Mouse (Mus musculus): ENCODE data around the gene Scml4. TPM values are rescaled to one million over a fixed set of nuclear protein-coding genes. Genes with fewer than 3 reads are reported as not detected.

Gene Scml4
- polyA plus RNA-seq, 1 experiment from 2014 or later: 0.30 TPM

DNA sequence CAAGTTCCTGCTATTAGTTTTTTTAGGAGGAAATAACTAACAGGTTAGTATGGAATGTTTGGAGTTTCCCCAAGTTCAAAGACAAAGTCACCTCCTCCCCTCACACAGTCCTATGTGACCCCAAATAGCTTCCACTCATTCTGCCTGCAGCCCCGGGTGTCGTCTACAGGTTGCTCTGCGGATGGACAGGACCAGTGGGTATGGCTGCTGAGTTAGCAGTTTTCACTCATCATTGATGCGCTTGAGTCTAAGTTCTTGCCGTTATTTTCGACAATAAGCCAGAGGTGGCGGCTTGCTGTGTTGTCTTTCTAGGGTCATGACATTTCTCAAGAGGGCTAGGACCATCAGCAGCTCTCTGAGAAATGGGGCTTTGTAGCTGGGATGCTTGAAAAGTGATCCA, 1.3 kb downstream of the Scml4 start:
- Histone ChIP-seq H3K27me3 (ENCODE audit: insufficient read depth, low read length) (no peaks in the 10 kb centered on the region), H3K36me3 (ENCODE audit: insufficient read depth) (no peaks in the 10 kb centered on the region), H3K4me3 (ENCODE audit: low read depth, low read length) (no peak overlapping the region), H3K4me2 (no peak overlapping the region), H3K27ac (ENCODE audit: low read depth) (no peak overlapping the region), H3K4me1 (ENCODE audit: insufficient read depth) (peaks cover 3% of the 10 kb centered on the region; the same call in 1 of the 2 replicates), H3K9me3 (ENCODE audit: low read depth, low read length) (no peaks in the 10 kb centered on the region), H3K9ac (no peak overlapping the region)
- ATAC-seq (ENCODE audit: insufficient read depth) (no peak), DNase-seq (no peak)
- TF ChIP-seq CTCF (IDR thresholded peaks at IDR 0.05; ENCODE audit: low read depth): no peak
- WGBS: 74% methylated on average over 7 of the region's 7 CpGs

- H3K36me3 ChIP-seq (ENCODE audit: insufficient read depth): no peaks in the 10 kb centered on the region
- H3K4me2 ChIP-seq: peak overlapping the region; percentile 23; the same call in 1 of the 2 replicates
- H3K27ac ChIP-seq (ENCODE audit: low read depth): no peak overlapping the region
- H3K9me3 ChIP-seq (ENCODE audit: low read depth, low read length): no peaks in the 10 kb centered on the region
- peak; percentile 51 for DNase-seq
- no peaks in the 10 kb centered on the region for H3K27me3 ChIP-seq (ENCODE audit: insufficient read depth, low read length)
- H3K4me1 ChIP-seq (ENCODE audit: insufficient read depth): peaks cover 3% of the 10 kb centered on the region; the same call in 1 of the 2 replicates
- H3K4me3 ChIP-seq (ENCODE audit: low read depth, low read length): no peak overlapping the region
- no peak for ATAC-seq (ENCODE audit: insufficient read depth)
- TF ChIP-seq CTCF (IDR thresholded peaks at IDR 0.05; ENCODE audit: low read depth): no peak
- H3K9ac ChIP-seq: no peak overlapping the region
- WGBS: 40% methylated on average over 13 of the region's 13 CpGs
Measured at GRCm38 (mm10) chr10:42862102-42862740, 2.1 kb downstream of the Scml4 start.

GRCm38 (mm10) chr10:42862806-42863205, 2.6 kb downstream of the Scml4 start:
- no peak overlapping the region for H3K4me2 ChIP-seq
- no peak overlapping the region for H3K4me3 ChIP-seq (ENCODE audit: low read depth, low read length)
- no peak overlapping the region for H3K9ac ChIP-seq
- DNase-seq (no peak), ATAC-seq (ENCODE audit: insufficient read depth) (no peak)
- H3K27me3 ChIP-seq (ENCODE audit: insufficient read depth, low read length): no peaks in the 10 kb centered on the region
- no peaks in the 10 kb centered on the region for H3K9me3 ChIP-seq (ENCODE audit: low read depth, low read length)
- H3K4me1 ChIP-seq (ENCODE audit: insufficient read depth): peaks cover 3% of the 10 kb centered on the region; the same call in 1 of the 2 replicates
- no peak overlapping the region for H3K27ac ChIP-seq (ENCODE audit: low read depth)
- H3K36me3 ChIP-seq (ENCODE audit: insufficient read depth): no peaks in the 10 kb centered on the region
- TF ChIP-seq CTCF (IDR thresholded peaks at IDR 0.05; ENCODE audit: low read depth): no peak
- WGBS: 70% methylated on average over 4 of the region's 4 CpGs

DNA sequence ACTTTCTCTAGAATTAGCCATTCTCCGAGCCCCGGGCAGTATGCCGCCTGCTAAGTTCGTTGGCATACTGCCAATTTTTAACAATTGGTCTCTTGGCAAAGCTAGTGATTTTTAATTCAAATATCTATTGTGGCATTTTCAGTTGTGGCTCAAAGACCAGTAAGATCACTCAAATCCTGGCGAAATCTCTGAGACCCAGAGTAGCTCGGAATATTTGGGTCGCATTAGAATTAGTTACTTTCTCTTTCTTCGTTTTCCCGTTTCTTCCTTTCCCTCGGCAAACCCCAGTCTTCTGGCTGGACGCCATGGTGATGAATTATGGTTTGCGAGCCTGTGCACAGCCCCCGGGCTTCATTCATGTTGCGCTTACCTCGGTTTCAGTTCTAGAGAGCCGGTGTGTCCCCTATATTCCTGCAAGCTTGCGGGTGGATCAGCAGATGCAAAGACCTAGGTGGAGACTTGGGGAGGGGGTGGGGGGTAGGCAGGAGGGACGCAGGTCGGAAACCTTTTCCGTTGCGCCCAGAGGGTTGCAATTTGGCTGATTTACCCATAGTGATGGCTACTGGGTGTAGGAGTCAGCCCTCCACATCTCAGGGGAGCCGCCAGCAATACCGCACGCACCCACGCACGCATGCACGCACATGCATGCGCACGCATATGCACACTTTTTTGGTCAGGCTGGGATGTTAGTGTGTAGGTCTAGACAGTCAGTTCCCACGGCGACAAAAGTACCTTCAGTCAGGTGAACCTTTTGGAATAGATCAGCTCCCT, 3.6 kb downstream of the Scml4 start:
- peak; percentile 54 for ATAC-seq (ENCODE audit: insufficient read depth)
- H3K27ac ChIP-seq (ENCODE audit: low read depth): no peak overlapping the region
- H3K36me3 ChIP-seq (ENCODE audit: insufficient read depth): no peaks in the 10 kb centered on the region
- peaks cover 3% of the 10 kb centered on the region; the same call in 1 of the 2 replicates for H3K4me1 ChIP-seq (ENCODE audit: insufficient read depth)
- no peak for TF ChIP-seq CTCF (IDR thresholded peaks at IDR 0.05; ENCODE audit: low read depth)
- peak overlapping the region; percentile 34 for H3K4me3 ChIP-seq (ENCODE audit: low read depth, low read length)
- H3K9ac ChIP-seq: peak overlapping the region; percentile 14; the same call in 1 of the 2 replicates
- WGBS: 23% methylated on average over 31 of the region's 31 CpGs
- H3K9me3 ChIP-seq (ENCODE audit: low read depth, low read length): no peaks in the 10 kb centered on the region
- H3K4me2 ChIP-seq: peak overlapping the region; percentile 63
- H3K27me3 ChIP-seq (ENCODE audit: insufficient read depth, low read length): no peaks in the 10 kb centered on the region
- DNase-seq: peak; percentile 90

DNA sequence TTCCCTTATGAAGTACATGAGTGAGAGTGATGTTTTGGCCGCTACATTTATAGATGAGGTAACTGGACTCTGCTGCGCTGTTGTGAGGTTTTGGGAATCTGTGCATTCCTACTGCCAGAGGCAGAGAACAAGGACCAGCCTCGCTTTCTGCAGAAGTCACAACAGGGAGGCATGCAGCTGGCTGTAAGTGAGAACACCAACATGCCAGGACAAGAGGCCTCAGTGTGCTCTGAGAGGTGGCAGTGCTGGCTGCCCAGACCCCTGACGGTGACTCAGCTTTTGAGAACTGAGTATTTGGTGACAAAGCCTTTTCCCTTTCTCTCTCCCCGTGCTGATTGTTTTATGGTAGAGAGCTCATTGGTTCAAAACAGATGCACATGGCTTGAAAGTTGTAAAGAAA, 4.5 kb downstream of the Scml4 start:
- peak; percentile 53 for DNase-seq
- peak overlapping the region; percentile 63; the same call in 1 of the 2 replicates for H3K4me2 ChIP-seq
- WGBS: 23% methylated on average over 5 of the region's 5 CpGs
- no peak overlapping the region for H3K4me3 ChIP-seq (ENCODE audit: low read depth, low read length)
- H3K27me3 ChIP-seq (ENCODE audit: insufficient read depth, low read length): no peaks in the 10 kb centered on the region
- no peaks in the 10 kb centered on the region for H3K36me3 ChIP-seq (ENCODE audit: insufficient read depth)
- no peak overlapping the region for H3K9ac ChIP-seq
- no peak overlapping the region for H3K27ac ChIP-seq (ENCODE audit: low read depth)
- TF ChIP-seq CTCF (IDR thresholded peaks at IDR 0.05; ENCODE audit: low read depth): no peak
- peak; percentile 45 for ATAC-seq (ENCODE audit: insufficient read depth)
- H3K4me1 ChIP-seq (ENCODE audit: insufficient read depth): peaks cover 3% of the 10 kb centered on the region; the same call in 1 of the 2 replicates
- no peaks in the 10 kb centered on the region for H3K9me3 ChIP-seq (ENCODE audit: low read depth, low read length)

- TF ChIP-seq CTCF (IDR thresholded peaks at IDR 0.05; ENCODE audit: low read depth): no peak
- no peaks in the 10 kb centered on the region for H3K9me3 ChIP-seq (ENCODE audit: low read depth, low read length)
- no peaks in the 10 kb centered on the region for H3K27me3 ChIP-seq (ENCODE audit: insufficient read depth, low read length)
- DNase-seq: no peak
- no peaks in the 10 kb centered on the region for H3K36me3 ChIP-seq (ENCODE audit: insufficient read depth)
- no peak overlapping the region for H3K4me3 ChIP-seq (ENCODE audit: low read depth, low read length)
- no peak overlapping the region for H3K9ac ChIP-seq
- H3K4me1 ChIP-seq (ENCODE audit: insufficient read depth): peaks cover 3% of the 10 kb centered on the region; the same call in 1 of the 2 replicates
- no peak for ATAC-seq (ENCODE audit: insufficient read depth)
- WGBS: 86% methylated on average over 9 of the region's 9 CpGs
- no peak overlapping the region for H3K27ac ChIP-seq (ENCODE audit: low read depth)
- no peak overlapping the region for H3K4me2 ChIP-seq
Measured at GRCm38 (mm10) chr10:42868416-42868815, 8.2 kb downstream of the Scml4 start.

- H3K36me3 ChIP-seq (ENCODE audit: insufficient read depth): no peaks in the 10 kb centered on the region
- no peaks in the 10 kb centered on the region for H3K27me3 ChIP-seq (ENCODE audit: insufficient read depth, low read length)
- H3K9me3 ChIP-seq (ENCODE audit: low read depth, low read length): no peaks in the 10 kb centered on the region
- H3K27ac ChIP-seq (ENCODE audit: low read depth): no peak overlapping the region
- WGBS: 65% methylated on average over 6 of the region's 6 CpGs
- no peak for DNase-seq
- TF ChIP-seq CTCF (IDR thresholded peaks at IDR 0.05; ENCODE audit: low read depth): no peak
- H3K4me2 ChIP-seq: no peak overlapping the region
- peaks cover 3% of the 10 kb centered on the region; the same call in 1 of the 2 replicates for H3K4me1 ChIP-seq (ENCODE audit: insufficient read depth)
- no peak overlapping the region for H3K4me3 ChIP-seq (ENCODE audit: low read depth, low read length)
- H3K9ac ChIP-seq: no peak overlapping the region
- ATAC-seq (ENCODE audit: insufficient read depth): no peak
Measured at GRCm38 (mm10) chr10:42869467-42869866, 9.3 kb downstream of the Scml4 start.
